Mouse (Mus musculus) thymus, postnatal 4 days (tissue): ENCODE results near the gene Dnajc8.
A peak's percentile ranks its signal among the peaks of the same experiment; 100 is the strongest.
"Not testable (repeated sequence)": the region's sequence is repeated elsewhere in the genome, so short reads cannot be mapped to it uniquely, and the experiment has no call there.

ENCODE experiments used
- DNase-seq: peaks from one replicate; pipeline ENCODE4 v3.0.0; 2021

Gene Dnajc8

DNA sequence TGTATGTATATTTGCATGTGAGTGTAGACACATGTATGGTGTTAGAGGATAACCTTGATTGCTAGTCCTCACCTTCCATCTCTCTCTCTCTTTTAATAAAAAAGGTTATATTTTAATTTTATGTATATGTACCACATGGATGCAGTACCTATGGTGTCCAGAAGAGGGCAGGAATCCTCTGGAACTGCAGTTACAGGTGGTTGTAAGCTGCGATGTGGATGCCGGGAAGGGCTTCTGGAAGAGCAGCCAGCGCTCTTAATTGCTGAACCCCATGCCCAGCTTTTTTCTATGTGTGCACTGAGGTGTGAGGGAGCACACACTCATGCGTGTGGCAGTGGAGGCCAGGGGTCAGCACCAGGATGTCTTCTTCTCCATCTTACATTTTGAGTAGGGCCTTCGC is 33.8 kb downstream of the Dnajc8 start:
- peak; percentile 36 for DNase-seq

DNA sequence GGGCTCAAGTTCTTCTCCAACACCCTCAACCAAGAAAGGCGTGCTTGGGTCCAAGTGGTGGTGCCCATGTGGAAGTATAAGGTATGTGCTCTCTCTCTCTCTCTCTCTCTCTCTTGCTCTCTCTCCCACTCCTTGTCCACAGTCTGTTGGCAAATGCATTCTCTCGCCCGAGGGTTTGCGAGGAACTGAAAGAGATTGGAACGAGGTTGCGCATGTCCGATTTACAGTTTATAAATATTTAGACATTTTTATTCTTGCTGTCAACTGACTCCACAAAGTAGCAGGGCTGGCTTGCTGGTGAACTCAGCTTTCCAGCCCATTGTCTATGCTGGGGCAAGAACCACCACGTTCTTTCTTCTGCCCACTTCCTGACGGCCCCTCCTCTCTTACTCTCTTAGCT is 35.8 kb downstream of the Dnajc8 start:
- DNase-seq = no peak

DNA sequence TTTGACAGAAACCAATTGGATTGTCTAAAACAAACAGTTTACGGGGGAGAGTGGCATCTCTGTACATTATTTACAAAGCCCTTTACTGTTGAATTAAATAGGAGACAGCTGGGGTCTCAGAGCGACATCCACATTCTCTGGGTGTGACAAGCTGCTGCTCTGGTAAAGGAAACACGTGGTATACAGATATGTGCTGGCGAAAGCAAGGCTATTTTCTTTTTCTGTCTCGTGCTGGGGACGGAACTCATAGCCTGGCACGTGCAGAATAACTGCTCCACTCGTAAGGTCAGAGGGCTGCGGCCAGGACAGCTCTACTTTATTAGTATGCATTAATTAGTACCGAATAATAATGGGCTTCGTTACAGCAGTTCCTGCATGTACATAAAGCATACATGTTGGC is 38.0 kb downstream of the Dnajc8 start:
- DNase-seq = no peak

DNA sequence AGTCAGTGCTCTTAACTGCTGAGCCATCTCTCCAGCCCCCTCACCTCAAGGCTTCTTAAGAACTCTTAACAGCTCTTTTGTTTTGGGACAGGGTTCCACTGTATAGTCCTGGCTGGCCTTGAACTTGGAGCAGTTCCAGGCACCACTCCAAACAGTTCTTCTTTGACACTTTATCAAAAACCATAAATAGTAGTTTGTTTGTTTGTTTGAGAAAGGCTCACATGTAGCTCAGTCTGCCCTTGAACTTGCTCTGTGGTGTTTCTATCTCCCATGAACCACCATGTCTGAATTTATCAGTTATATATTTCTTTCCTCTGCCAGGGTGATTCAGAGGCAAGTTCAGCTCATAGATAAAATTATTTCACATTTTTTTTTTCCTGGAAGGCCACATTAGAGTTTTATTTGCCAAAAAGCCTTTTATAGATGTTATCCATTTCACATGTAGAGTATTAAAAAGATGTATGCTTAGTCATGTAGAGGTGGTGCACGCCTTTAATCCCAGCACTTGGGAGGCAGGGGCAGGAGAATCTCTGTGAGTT is 39.5 kb downstream of the Dnajc8 start:
- no peak for DNase-seq

DNA sequence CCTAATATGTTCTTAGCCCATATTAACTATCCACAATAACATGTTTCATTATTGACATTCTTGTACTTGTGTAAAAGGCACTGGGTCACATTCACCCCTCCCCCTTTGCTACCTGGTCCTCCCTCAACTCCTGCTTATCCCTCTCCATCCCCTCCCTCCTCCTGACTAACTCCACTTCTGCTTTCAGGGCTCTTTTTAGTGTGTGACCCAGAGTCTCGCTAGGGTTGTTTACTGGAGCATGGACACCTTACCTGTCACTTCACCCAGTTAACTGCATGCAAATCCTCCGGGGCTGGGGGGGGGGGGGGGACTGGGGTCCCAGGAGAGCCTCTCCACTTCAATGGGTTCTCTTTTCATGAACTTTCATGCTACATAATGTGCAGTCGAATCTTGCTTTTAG is 48.4 kb downstream of the Dnajc8 start:
- no peak for DNase-seq

DNA sequence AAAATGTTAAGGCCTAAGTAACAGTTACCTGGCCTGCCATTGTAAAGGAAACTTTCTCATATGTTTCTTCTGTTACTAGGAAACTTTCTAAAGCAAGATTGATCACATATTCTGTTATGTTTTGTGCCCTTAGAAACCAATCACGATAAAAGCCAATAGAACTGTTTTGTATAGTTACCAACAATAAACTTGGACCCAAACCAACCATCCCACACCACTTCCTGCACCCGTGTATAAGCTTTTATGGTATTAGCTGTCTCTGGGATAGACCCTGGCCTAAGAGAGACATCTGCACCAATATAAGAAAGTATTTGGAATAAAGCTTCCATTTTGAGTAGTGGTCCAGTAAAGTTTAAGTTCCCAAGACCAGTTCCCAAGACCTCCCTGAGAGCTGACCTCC is 49.6 kb downstream of the Dnajc8 start:
- DNase-seq = no peak

DNA sequence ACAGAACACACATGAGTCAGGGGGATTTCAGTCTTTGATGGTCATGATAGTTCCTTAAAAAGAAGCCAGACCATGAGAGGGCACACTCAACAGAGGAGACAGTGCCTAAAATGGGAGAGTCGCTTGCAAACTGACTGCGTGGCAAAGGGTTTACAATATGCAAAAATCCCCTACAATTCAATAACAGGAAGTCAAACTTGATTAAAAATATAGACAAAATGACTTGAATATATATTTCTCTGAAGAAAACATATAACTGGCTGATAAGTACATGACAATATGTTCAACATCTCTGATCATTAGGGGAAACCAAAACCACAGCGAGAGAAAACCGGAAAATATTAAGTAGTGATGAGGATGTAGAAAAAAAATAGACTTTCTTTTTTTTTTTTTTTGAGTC is 50.9 kb downstream of the Dnajc8 start:
- no peak for DNase-seq

DNA sequence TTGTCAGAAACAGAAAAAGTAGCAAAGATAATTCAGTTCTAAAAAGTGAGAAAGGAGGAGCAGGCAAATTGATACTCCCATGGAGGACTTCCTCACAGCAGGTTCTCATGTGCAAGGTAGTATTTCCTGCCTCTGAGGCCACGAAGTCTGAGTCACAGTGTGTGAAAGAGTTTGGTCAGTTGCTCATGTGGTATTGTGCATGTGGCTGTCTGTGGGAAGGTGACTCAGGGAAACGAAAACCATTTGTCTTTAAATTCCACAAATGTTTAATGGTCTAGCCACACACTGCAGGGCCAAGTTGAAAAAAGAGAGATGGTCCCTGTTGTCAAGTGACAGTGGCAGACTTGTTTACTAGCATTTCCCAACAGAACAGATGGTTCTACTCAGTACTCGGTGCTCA is 53.2 kb downstream of the Dnajc8 start:
- DNase-seq = no peak

DNA sequence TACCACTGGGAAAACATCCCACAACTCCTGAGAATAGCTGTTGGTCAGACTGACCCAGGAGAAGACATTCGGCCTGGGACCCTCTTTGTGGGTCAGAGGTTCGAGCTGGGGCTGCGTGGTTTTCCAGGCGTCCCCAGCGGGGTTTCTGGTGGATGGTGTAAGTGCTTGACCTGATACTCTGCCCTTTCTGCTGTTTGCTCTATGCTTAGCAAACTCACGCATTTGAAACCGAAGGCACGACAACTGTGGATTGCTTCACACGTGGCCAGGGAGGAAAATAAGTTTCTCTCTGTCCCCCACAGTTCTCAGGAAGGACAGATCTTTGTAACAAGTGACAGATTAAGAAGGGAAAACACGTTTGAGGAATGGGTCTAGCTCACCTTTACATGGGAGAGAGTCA is 55.3 kb downstream of the Dnajc8 start:
- DNase-seq = no peak

DNA sequence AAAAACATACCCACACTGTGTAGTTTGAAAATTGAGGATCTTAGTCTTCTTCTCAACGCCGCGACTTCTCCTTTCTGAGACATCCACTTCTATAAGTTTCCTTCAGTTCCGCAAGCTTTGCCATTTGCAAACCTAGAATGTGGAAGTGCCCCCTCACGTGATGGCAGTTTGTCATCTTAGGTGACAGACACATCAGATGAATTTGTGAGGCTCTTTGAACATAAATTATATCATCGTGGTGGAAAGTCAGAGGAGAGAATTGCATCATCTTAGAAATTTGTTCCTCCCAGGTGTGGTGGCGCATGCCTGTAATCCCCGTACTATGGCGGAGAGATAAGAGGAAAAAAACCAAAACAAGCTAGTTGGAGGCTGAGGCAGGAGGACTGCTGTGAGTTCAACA is 57.6 kb downstream of the Dnajc8 start:
- no peak for DNase-seq

DNA sequence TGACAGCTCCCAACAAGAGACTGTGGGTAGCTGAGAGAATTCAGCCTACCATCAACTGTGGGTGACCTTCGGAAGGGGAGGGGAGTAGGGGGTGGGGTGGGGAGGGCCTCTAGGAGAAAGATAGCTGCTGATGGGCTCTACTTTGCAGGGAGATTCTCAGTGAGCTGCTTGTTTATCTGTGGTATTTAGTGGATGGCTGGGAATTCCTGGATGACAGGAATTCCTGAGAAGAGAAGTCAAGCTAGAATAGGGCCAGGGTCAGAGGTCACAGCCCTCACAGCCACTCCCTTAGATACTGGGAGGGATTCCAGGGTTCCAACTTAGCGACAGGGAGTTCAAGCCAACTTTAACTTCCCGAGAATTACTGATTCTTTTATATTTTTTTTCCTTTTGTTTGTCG is 58.8 kb downstream of the Dnajc8 start:
- no peak for DNase-seq

DNA sequence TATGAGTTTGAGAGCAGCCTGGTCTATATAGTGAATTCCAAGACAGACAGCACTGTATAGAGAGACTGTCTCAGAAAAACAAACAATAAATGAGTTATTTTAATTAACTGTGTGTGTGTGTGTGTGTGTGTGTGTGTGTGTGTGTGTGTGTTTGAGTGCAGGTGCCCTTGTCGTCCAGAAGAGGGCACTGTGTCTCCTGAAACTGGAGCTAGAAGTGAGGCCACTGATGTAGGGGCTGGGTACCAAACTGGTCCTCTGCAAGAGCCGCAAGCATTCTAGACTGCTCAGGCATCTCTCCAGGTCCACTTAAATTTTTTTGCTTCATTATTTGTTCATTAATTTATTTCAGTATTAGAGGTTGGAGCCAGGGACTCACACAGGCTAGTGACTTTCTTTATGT is 63.5 kb downstream of the Dnajc8 start:
- DNase-seq = no peak

DNA sequence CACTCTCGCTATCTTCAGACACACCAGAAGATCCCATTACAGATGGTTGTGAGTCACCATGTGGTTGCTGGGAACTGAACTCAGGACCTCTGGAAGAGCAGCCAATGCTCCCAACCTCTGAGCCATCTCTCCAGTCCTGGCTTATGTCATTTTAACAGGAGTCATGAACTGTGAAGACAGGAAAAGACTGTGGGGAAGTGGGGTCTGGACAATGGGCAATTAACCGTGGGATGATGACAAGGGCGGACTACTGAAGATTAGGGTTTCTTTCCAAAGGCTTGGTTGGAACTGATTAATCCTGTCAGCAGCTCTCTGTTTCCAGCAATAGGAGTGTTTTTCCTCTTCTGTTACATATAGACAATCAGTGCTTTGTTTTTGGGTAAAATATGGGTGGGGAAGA is 64.4 kb downstream of the Dnajc8 start:
- no peak for DNase-seq

DNA sequence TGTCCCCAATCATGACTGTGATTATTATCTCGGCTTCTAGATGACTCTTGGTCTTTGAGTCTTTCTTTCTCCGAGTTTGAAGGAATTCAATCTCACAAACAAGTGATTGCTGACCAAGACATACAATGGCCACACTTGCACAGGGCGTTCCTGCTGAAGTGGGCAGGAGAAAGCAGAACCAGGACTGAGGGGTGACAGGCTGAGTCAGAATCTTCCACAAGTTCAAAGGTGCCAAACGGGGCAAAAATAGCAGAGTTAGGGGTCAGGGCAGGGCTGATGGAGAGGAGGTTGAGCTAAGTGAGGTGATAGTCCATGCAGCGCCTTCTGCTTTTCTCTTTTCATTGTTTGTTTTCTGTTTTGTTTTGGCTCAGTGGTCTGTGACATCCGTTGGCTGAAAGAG is 65.1 kb downstream of the Dnajc8 start:
- DNase-seq = no peak

DNA sequence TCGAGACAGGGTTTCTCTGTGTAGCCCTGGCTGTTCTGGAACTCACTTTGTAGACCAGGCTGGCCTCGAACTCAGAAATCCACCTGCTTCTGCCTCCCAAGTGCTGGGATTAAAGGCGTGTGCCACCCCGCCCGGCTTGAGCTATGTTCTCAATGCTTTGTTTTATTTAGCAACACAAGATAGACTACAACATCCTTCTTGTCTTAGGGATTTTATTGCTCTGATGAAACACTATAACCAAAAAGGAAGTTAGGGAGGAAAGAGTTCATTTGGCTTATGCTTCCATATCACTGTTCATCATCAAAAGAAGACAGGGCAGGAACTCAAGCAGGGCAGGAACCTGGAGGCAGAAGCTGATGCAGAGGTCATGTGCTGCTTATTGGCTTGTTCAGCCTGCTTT is 65.9 kb downstream of the Dnajc8 start:
- DNase-seq = not testable (repeated sequence)
